Mouse (Mus musculus): Measurements from ENCODE around the gene Heatr4. TPM values are rescaled to one million over a fixed set of nuclear protein-coding genes. Genes with fewer than 3 reads are reported as not detected.
"Not testable (repeated sequence)": the region's sequence is repeated elsewhere in the genome, so short reads cannot be mapped to it uniquely, and the experiment has no call there.

Gene Heatr4
- under 1 TPM in 1 of 2 experiments, not detected in 1; 0.12 TPM for total RNA-seq (2021)
- long read RNA-seq, experiment 1, partial matches to known transcripts: 0 of 2 reads
- long read RNA-seq, experiment 1, other reads (novel, unspliced or antisense): 2 of 2 reads
- long read RNA-seq, experiment 2: 0 reads

- DNase-seq (ENCODE audit: low spot score in 2 of 2): no peak
These were observed at the start of gene Heatr4 for GRCm38 (mm10) chr12:83984752-83985151. Heatr4 (minus strand) TSS chr12:83984852.

GRCm38 (mm10) chr12:84034108-84034507 lies 49.5 kb upstream of the Heatr4 start:
- no peak for DNase-seq (ENCODE audit: low spot score in 2 of 2)

GRCm38 (mm10) chr12:84033302-84033701 lies 48.6 kb upstream of the Heatr4 start:
- not testable (repeated sequence) for DNase-seq (ENCODE audit: low spot score in 2 of 2)

- no peak for DNase-seq (ENCODE audit: low spot score in 2 of 2)
These were observed 48.2 kb upstream of the Heatr4 start for GRCm38 (mm10) chr12:84032854-84033253.

GRCm38 (mm10) chr12:84030659-84031332 lies 46.1 kb upstream of the Heatr4 start:
- DNase-seq (ENCODE audit: low spot score in 2 of 2): peak; percentile 60 to 85

- DNase-seq (ENCODE audit: low spot score in 2 of 2): not testable (repeated sequence)
These were observed 44.4 kb upstream of the Heatr4 start for GRCm38 (mm10) chr12:84029043-84029442.

- DNase-seq (ENCODE audit: low spot score in 2 of 2): not testable (repeated sequence)
These were observed 43.7 kb upstream of the Heatr4 start for GRCm38 (mm10) chr12:84028328-84028727.

- DNase-seq (ENCODE audit: low spot score in 2 of 2): no peak
These were observed 41.2 kb upstream of the Heatr4 start for GRCm38 (mm10) chr12:84025888-84026287.

- DNase-seq (ENCODE audit: low spot score in 2 of 2): no peak
These were observed 38.5 kb upstream of the Heatr4 start for GRCm38 (mm10) chr12:84023052-84023745.

GRCm38 (mm10) chr12:84022266-84022665 lies 37.6 kb upstream of the Heatr4 start:
- not testable (repeated sequence) for DNase-seq (ENCODE audit: low spot score in 2 of 2)

- DNase-seq (ENCODE audit: low spot score in 2 of 2): not testable (repeated sequence)
These were observed 35.9 kb upstream of the Heatr4 start for GRCm38 (mm10) chr12:84020528-84020927.

- no peak for DNase-seq (ENCODE audit: low spot score in 2 of 2)
These were observed 29.0 kb upstream of the Heatr4 start for GRCm38 (mm10) chr12:84013701-84014100.

- no peak for DNase-seq (ENCODE audit: low spot score in 2 of 2)
These were observed 28.5 kb upstream of the Heatr4 start for GRCm38 (mm10) chr12:84013130-84013529.

GRCm38 (mm10) chr12:84011251-84012040 lies 26.8 kb upstream of the Heatr4 start:
- DNase-seq (ENCODE audit: low spot score in 2 of 2): peak; percentile 62 to 77

- no peak for DNase-seq (ENCODE audit: low spot score in 2 of 2)
These were observed 25.5 kb upstream of the Heatr4 start for GRCm38 (mm10) chr12:84010201-84010600.

- peak; percentile 60 to 77 for DNase-seq (ENCODE audit: low spot score in 2 of 2)
These were observed 24.7 kb upstream of the Heatr4 start, which contains the start of gene Acot1 for GRCm38 (mm10) chr12:84009171-84009965. Acot1 (plus strand) TSS chr12:84009490.

- no peak for DNase-seq (ENCODE audit: low spot score in 2 of 2)
These were observed 24.1 kb upstream of the Heatr4 start for GRCm38 (mm10) chr12:84008729-84009128.

- no peak for DNase-seq (ENCODE audit: low spot score in 2 of 2)
These were observed 23.6 kb upstream of the Heatr4 start for GRCm38 (mm10) chr12:84008251-84008650.

GRCm38 (mm10) chr12:84003866-84004265 lies 19.2 kb upstream of the Heatr4 start:
- no peak for DNase-seq (ENCODE audit: low spot score in 2 of 2)

- no peak for DNase-seq (ENCODE audit: low spot score in 2 of 2)
These were observed 15.8 kb upstream of the Heatr4 start for GRCm38 (mm10) chr12:84000418-84000817.

- DNase-seq (ENCODE audit: low spot score in 2 of 2): not testable (repeated sequence)
These were observed 14.6 kb upstream of the Heatr4 start for GRCm38 (mm10) chr12:83999237-83999636.
